Mouse (Mus musculus) cortical plate, adult 2 months (tissue): ENCODE results near the gene Cpeb1.

Source experiments
- CTCF ChIP-seq: fragments of 200-500 bp; IDR thresholded peaks from 2 replicates; pipeline ENCODE4 v1.5.1; 2011; ENCODE audit warnings: mild to moderate bottlenecking, control low read depth, low read length; ENCODE audit not compliant: insufficient read depth; ENCODE audit errors: extremely low read depth
- POLR2A ChIP-seq: fragments of 200-500 bp; IDR thresholded peaks from 2 replicates; pipeline ENCODE4 v1.6.1; 2011; ENCODE audit warnings: mild to moderate bottlenecking, low read length, control low read depth; ENCODE audit not compliant: insufficient read depth; ENCODE audit errors: extremely low read depth

- no peak for TF ChIP-seq CTCF
- TF ChIP-seq POLR2A = no peak
Measured at GRCm38 (mm10) chr7:81335705-81336431, 119.4 kb downstream of the Cpeb1 start.
